Mouse (Mus musculus) neural tube, embryonic 14.5 days (tissue): ENCODE results near the gene Usp40. TPM values are rescaled to one million over a fixed set of nuclear protein-coding genes. Genes with fewer than 3 reads are reported as not detected.

Experiments
- ATAC-seq: fragments of 200-750 bp; cut with Nextera tagmentation; 2 replicates; pipeline ENCODE4 v1.8.0; 2017; ENCODE audit warnings: low read depth, mild to moderate bottlenecking, moderate TSS enrichment, moderate library complexity
- H3K27ac ChIP-seq: fragments of 300-500 bp; sonication (generic); 2 replicates; pipeline ENCODE4 v1.5.1; 2014; ENCODE audit warnings: low read depth, mild to moderate bottlenecking, control low read depth, low read length, moderate library complexity, mixed read lengths
- H3K27me3 ChIP-seq: fragments of 300-500 bp; sonication (generic); 2 replicates; pipeline ENCODE4 v1.6.1; 2014; ENCODE audit warnings: low read length; ENCODE audit not compliant: control insufficient read depth, insufficient read depth
- H3K36me3 ChIP-seq: fragments of 300-500 bp; sonication (generic); 2 replicates; pipeline ENCODE4 v1.6.1; 2014; ENCODE audit warnings: low read length, mixed read lengths; ENCODE audit not compliant: control insufficient read depth, insufficient read depth
- H3K4me1 ChIP-seq: fragments of 300-500 bp; sonication (generic); 2 replicates; pipeline ENCODE4 v1.6.1; 2014; ENCODE audit warnings: low read length; ENCODE audit not compliant: control insufficient read depth, insufficient read depth
- H3K4me2 ChIP-seq: fragments of 300-500 bp; sonication (generic); 2 replicates; pipeline ENCODE4 v1.6.1; 2014; ENCODE audit warnings: mild to moderate bottlenecking, low read depth, low read length, control low read depth
- H3K4me3 ChIP-seq: fragments of 300-500 bp; sonication (generic); 2 replicates; pipeline ENCODE4 v1.5.1; 2014; ENCODE audit warnings: low read depth, low read length, control low read depth, mixed read lengths
- H3K9ac ChIP-seq: fragments of 300-500 bp; sonication (generic); replicated peaks from 2 replicates; pipeline ENCODE4 v1.6.1; 2014; ENCODE audit warnings: low read depth, mild to moderate bottlenecking, control low read depth, low read length, mixed read lengths
- H3K9me3 ChIP-seq: fragments of 300-500 bp; sonication (generic); 2 replicates; pipeline ENCODE4 v1.6.1; 2016; ENCODE audit warnings: low read length; ENCODE audit not compliant: control insufficient read depth
- WGBS: fragments of 180-500 bp; shearing (Covaris S2); extraction: QIAGEN DNeasy Blood & Tissue Kit; methylation state at CpG from one replicate; pipeline ENCODE4 v1.1.7; 2014; 5-methylcytosine and 5-hydroxymethylcytosine counted together
- polyA plus RNA-seq: library from polyadenylated mRNA; unstranded; fragments of >200 nt; fragmentation: Nextera tagmentation; extraction: Ambion mirVana; gene quantifications from 2 replicates; pipeline ENCODE4 v1.2.1, GENCODE M21; 2014

Usp40 gene
- polyA plus RNA-seq, 1 experiment from 2014 or later = 22.1 TPM

DNA sequence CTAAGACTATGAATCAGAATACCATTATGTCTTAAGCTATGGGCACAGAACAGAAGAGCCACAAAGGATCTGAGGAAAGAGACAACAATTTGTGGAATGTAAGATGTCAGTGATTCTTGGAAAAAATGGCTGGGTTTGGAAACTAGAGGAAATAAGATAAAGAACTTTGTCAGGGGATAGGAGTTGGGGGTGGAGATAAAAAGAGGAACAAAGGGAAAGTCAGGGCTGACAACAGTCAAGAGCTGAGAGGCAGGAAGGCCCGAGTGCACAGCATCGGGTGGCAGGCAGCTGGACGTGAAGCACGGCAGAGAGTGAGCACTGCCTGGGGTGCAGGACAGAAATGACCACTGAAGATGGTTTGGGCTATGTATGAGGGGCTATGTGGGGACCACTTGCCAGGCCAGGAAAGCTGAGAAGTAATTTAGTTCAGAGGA lies 48.3 kb downstream of the Usp40 start:
- ATAC-seq = no peak
- H3K27me3 ChIP-seq = no peaks in the 10 kb centered on the region
- no peak overlapping the region for H3K4me2 ChIP-seq
- no peaks in the 10 kb centered on the region for H3K9me3 ChIP-seq
- 27% methylated on average over 4 of the region's 4 CpGs for WGBS
- no peak overlapping the region for H3K4me3 ChIP-seq
- no peaks in the 10 kb centered on the region for H3K4me1 ChIP-seq
- no peak overlapping the region for H3K9ac ChIP-seq
- H3K36me3 ChIP-seq = peaks cover 21% of the 10 kb centered on the region; the same call in 1 of the 2 replicates
- H3K27ac ChIP-seq = no peak overlapping the region

GRCm38 (mm10) chr1:87959532-87959931 lies 48.8 kb downstream of the Usp40 start:
- H3K9ac ChIP-seq = no peak overlapping the region
- H3K4me3 ChIP-seq = no peak overlapping the region
- peaks cover 18% of the 10 kb centered on the region; the same call in 1 of the 2 replicates for H3K36me3 ChIP-seq
- WGBS = 73% methylated on average over 4 of the region's 4 CpGs
- no peaks in the 10 kb centered on the region for H3K9me3 ChIP-seq
- no peaks in the 10 kb centered on the region for H3K4me1 ChIP-seq
- no peaks in the 10 kb centered on the region for H3K27me3 ChIP-seq
- H3K27ac ChIP-seq = no peak overlapping the region
- no peak for ATAC-seq
- no peak overlapping the region for H3K4me2 ChIP-seq

DNA sequence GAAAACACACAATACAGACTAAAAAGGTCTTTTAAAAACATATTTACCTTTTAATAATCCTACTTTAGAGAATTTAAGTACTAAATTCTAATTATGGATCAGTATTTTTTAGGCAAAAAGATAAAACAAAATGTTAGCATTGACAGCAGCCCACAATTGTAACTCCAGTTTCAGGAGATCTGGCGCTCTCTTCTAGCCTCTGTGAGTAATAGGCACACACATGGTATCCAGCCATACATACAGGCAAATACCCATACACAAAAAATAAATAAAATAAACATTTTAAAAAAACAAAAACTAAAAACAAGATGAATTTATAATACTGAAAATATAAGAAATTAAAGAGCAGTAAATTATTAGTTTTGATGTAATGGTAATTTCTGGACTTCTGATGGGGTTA lies 49.4 kb downstream of the Usp40 start:
- Histone ChIP-seq H3K36me3 (peaks cover 16% of the 10 kb centered on the region; the same call in 1 of the 2 replicates), H3K4me3 (no peak overlapping the region), H3K9ac (no peak overlapping the region), H3K4me1 (no peaks in the 10 kb centered on the region), H3K27ac (no peak overlapping the region), H3K4me2 (no peak overlapping the region), H3K27me3 (no peaks in the 10 kb centered on the region), H3K9me3 (no peaks in the 10 kb centered on the region)
- 100% methylated on average over 1 of the region's 1 CpGs for WGBS
- ATAC-seq = no peak

GRCm38 (mm10) chr1:87953073-87953472 lies 55.3 kb downstream of the Usp40 start:
- H3K4me3 ChIP-seq = no peak overlapping the region
- ATAC-seq = no peak
- 80% methylated on average over 3 of the region's 3 CpGs for WGBS

DNA sequence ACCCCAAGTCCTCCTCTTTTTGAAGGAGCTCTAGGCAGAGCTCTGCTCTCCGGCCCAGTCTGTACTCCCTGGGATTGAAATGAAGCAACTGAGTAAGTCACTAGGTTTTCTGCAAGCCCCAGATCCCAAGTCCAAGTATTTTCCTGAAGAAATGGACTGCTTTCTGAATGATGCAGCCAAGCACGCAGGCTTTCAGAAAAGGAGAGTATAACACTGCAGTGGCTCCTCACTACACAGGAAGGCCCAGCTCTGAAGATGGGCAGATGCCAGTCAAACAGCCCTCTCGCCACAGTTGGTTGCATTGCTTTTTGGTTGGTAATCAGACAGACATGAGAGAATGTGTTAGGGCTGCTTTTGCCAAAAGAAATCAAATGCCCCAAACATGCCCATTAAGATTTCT lies 56.7 kb downstream of the Usp40 start:
- Histone ChIP-seq H3K36me3 (peaks cover 61% of the 10 kb centered on the region), H3K9ac (no peak overlapping the region), H3K4me3 (no peak overlapping the region), H3K27me3 (no peaks in the 10 kb centered on the region), H3K9me3 (no peaks in the 10 kb centered on the region), H3K4me2 (no peak overlapping the region), H3K4me1 (no peaks in the 10 kb centered on the region), H3K27ac (no peak overlapping the region)
- ATAC-seq = no peak
- WGBS = 98% methylated on average over 3 of the region's 3 CpGs

More at GRCm38 (mm10) chr1:87953073-87953472, 55.3 kb downstream of the Usp40 start:
- no peak overlapping the region for H3K9ac ChIP-seq
- H3K4me1 ChIP-seq = no peaks in the 10 kb centered on the region
- H3K4me2 ChIP-seq = no peak overlapping the region
- no peak overlapping the region for H3K27ac ChIP-seq
- H3K9me3 ChIP-seq = no peaks in the 10 kb centered on the region
- no peaks in the 10 kb centered on the region for H3K27me3 ChIP-seq
- H3K36me3 ChIP-seq = peaks cover 50% of the 10 kb centered on the region

GRCm38 (mm10) chr1:87947681-87948091 lies 60.7 kb downstream of the Usp40 start:
- Histone ChIP-seq H3K4me1 (no peaks in the 10 kb centered on the region), H3K9me3 (no peaks in the 10 kb centered on the region), H3K27me3 (no peaks in the 10 kb centered on the region), H3K4me3 (no peak overlapping the region), H3K36me3 (peaks cover 76% of the 10 kb centered on the region), H3K4me2 (no peak overlapping the region), H3K9ac (no peak overlapping the region), H3K27ac (no peak overlapping the region)
- ATAC-seq = no peak
- whole genome bisulfite sequencing = 95% methylated on average over 6 of the region's 6 CpGs

DNA sequence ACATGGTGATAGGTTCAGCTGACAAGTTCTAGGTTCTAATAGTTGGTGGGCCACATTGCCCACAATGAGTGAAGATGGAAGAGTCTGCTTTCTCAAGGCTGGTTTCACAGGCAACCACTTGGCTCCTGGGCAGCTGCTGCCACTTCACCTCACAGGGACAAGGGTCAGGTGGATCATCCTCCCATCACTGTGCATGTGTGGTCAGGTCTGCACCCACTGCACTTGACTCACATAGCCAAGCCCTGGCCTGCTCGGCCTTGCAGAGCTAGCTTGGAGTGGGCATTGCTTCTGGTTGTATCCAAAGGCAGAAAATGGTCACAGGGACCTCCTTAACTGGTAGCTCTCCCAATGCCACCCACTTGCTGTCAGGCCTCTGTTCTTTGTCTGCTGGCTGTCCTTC lies 66.6 kb downstream of the Usp40 start:
- no peaks in the 10 kb centered on the region for H3K9me3 ChIP-seq
- no peak overlapping the region for H3K27ac ChIP-seq
- H3K4me1 ChIP-seq = no peaks in the 10 kb centered on the region
- no peaks in the 10 kb centered on the region for H3K27me3 ChIP-seq
- H3K36me3 ChIP-seq = peaks cover 79% of the 10 kb centered on the region
- no peak overlapping the region for H3K9ac ChIP-seq
- no peak overlapping the region for H3K4me2 ChIP-seq
- WGBS = 95% methylated on average over 1 of the region's 1 CpGs
- ATAC-seq = no peak
- no peak overlapping the region for H3K4me3 ChIP-seq

- Histone ChIP-seq H3K27ac (no peak overlapping the region), H3K27me3 (no peaks in the 10 kb centered on the region), H3K9ac (no peak overlapping the region), H3K4me3 (no peak overlapping the region), H3K4me2 (no peak overlapping the region), H3K9me3 (no peaks in the 10 kb centered on the region), H3K4me1 (no peaks in the 10 kb centered on the region), H3K36me3 (peaks cover 40% of the 10 kb centered on the region)
- whole genome bisulfite sequencing = 42% methylated on average over 2 of the region's 2 CpGs
- ATAC-seq = no peak
Observed at GRCm38 (mm10) chr1:87936516-87936915, 71.8 kb downstream of the Usp40 start.

DNA sequence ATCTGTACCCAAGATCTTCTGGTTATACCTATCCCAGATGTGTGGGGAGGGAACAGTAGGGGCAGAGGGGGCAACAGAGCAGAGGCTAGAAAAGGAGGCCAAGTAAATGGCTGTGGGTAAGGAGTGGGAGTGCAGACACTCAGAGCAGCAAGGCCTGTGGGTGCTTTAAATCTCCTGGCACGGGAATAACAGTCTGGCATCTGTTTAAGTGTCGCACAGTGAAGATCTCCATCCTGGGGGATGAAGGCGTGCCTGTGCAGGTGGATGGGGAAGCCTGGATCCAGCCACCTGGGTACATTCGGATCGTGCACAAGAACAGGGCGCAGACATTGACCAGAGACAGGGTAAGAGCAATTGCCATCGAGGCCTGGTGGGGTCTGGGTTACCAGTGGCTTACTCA lies 72.3 kb downstream of the Usp40 start:
- H3K9me3 ChIP-seq = no peaks in the 10 kb centered on the region
- no peaks in the 10 kb centered on the region for H3K4me1 ChIP-seq
- H3K9ac ChIP-seq = no peak overlapping the region
- no peaks in the 10 kb centered on the region for H3K27me3 ChIP-seq
- 92% methylated on average over 7 of the region's 7 CpGs for WGBS
- H3K27ac ChIP-seq = no peak overlapping the region
- no peak for ATAC-seq
- H3K36me3 ChIP-seq = peaks cover 38% of the 10 kb centered on the region
- no peak overlapping the region for H3K4me3 ChIP-seq
- H3K4me2 ChIP-seq = no peak overlapping the region
